Mouse (Mus musculus): ENCODE measurements around the gene Olfr13.
"Not testable (repeated sequence)": the region's sequence is repeated elsewhere in the genome, so short reads cannot be mapped to it uniquely, and the experiment has no call there.

The Olfr13 gene

GRCm38 (mm10) chr6:43171840-43172239, at the start of gene Olfr13:
Gene Olfr13 (plus strand): TSS chr6:43172140.
- no peak for DNase-seq (ENCODE audit: low spot score)

GRCm38 (mm10) chr6:43146267-43146666, 25.7 kb upstream of the Olfr13 start, which contains the start of gene Olfr237-ps1:
Gene Olfr237-ps1 (plus strand): TSS chr6:43146567.
- DNase-seq (ENCODE audit: low spot score), result not testable (repeated sequence)

- DNase-seq (ENCODE audit: low spot score), result no peak
These were observed 12.4 kb upstream of the Olfr13 start for GRCm38 (mm10) chr6:43159502-43159901.

DNA sequence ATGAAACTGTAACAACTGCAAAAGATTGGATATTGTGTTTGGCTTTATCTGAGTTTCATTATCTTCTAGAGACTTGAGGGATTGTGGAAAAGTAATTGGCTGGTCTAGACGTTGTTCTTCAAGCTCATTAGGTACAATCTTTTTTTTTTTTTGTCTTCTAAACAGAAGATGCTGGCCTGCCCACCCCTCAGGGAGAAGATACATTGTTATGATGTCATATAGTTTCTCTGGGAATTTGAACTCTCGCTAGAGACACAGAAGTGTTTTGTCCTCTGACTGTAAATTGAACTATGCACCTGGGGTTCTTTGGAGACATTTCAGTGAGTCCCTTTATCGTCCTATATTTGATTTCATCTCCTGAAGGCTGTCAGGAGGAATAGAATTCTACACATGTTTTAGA, 9.0 kb upstream of the Olfr13 start, which contains the start of gene Olfr437:
Gene Olfr437, plus strand, starts transcription at position 301 of the 400 bp plus-strand sequence.
- no peak for DNase-seq (ENCODE audit: low spot score)

- no peak for DNase-seq (ENCODE audit: low spot score)
These were observed 4.7 kb upstream of the Olfr13 start for GRCm38 (mm10) chr6:43167246-43167645.

- no peak for DNase-seq (ENCODE audit: low spot score)
These were observed 6.2 kb downstream of the Olfr13 start for GRCm38 (mm10) chr6:43178129-43178528.

GRCm38 (mm10) chr6:43178584-43179501, 6.9 kb downstream of the Olfr13 start:
- no peak for DNase-seq (ENCODE audit: low spot score)

GRCm38 (mm10) chr6:43190986-43191385, 19.0 kb downstream of the Olfr13 start:
- no peak for DNase-seq (ENCODE audit: low spot score)

GRCm38 (mm10) chr6:43196781-43197180, 24.8 kb downstream of the Olfr13 start, which contains the start of gene Olfr435:
Gene Olfr435 (plus strand): TSS chr6:43197146.
- DNase-seq (ENCODE audit: low spot score), result no peak

- no peak for DNase-seq (ENCODE audit: low spot score)
These were observed 26.2 kb downstream of the Olfr13 start for GRCm38 (mm10) chr6:43198094-43198493.

DNA sequence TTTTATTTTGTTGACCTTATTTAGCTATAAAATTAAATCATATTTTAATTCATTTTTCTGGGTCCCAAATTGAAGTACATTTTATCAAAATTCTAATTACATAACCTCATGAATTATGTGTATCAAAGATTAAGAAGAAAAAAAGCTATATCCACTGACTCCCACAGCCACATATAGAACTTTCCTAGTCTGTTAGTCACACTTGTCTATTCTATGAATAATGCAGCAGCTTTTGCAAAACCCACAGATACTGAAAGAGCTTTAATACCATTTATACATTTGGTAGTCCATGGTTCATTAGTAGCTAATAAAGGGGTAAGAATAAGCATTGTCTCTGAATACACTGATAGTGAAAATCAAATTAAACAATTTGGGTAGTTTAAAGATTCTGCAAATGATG, 30.8 kb downstream of the Olfr13 start:
- no peak for DNase-seq (ENCODE audit: low spot score)

- DNase-seq (ENCODE audit: low spot score), result no peak
These were observed 33.4 kb downstream of the Olfr13 start for GRCm38 (mm10) chr6:43205355-43205754.

GRCm38 (mm10) chr6:43212873-43213272, 40.9 kb downstream of the Olfr13 start, which contains the start of gene Olfr434:
Gene Olfr434 (plus strand): TSS chr6:43213021.
- DNase-seq (ENCODE audit: low spot score), result not testable (repeated sequence)
